Mouse (Mus musculus): ENCODE data around the gene Matk. TPM values are rescaled to one million over a fixed set of nuclear protein-coding genes. Genes with fewer than 3 reads are reported as not detected.
A peak's percentile ranks its signal among the peaks of the same experiment; 100 is the strongest.

Matk gene
- polyA plus RNA-seq, 1 experiment from 2014 or later = 44.2 TPM

GRCm38 (mm10) chr10:81289278-81289677 is 36.5 kb downstream of the Matk start:
- H3K9me3 ChIP-seq (ENCODE audit: control insufficient read depth, low read length) = no peaks in the 10 kb centered on the region
- no peak overlapping the region for H3K4me3 ChIP-seq (replicated peaks; ENCODE audit: low read length)
- H3K9ac ChIP-seq (replicated peaks; ENCODE audit: low read depth, low read length) = no peak overlapping the region
- H3K27ac ChIP-seq (ENCODE audit: low read length) = no peak overlapping the region
- no peak for ATAC-seq
- H3K4me1 ChIP-seq (replicated peaks; ENCODE audit: control insufficient read depth, insufficient read depth, low read length) = peaks cover 34% of the 10 kb centered on the region
- WGBS = 3% methylated on average over 7 of the region's 7 CpGs
- peaks cover 6% of the 10 kb centered on the region for H3K27me3 ChIP-seq (replicated peaks; ENCODE audit: control insufficient read depth, insufficient read depth, low read length)
- H3K36me3 ChIP-seq (ENCODE audit: control insufficient read depth, insufficient read depth) = no peaks in the 10 kb centered on the region
- H3K4me2 ChIP-seq (ENCODE audit: low read length) = no peak overlapping the region

- no peak overlapping the region for H3K4me3 ChIP-seq (replicated peaks; ENCODE audit: low read length)
- H3K4me2 ChIP-seq (ENCODE audit: low read length) = no peak overlapping the region
- no peak overlapping the region for H3K9ac ChIP-seq (replicated peaks; ENCODE audit: low read depth, low read length)
- H3K27ac ChIP-seq (ENCODE audit: low read length) = no peak overlapping the region
- 61% methylated on average over 14 of the region's 14 CpGs for WGBS
- H3K4me1 ChIP-seq (replicated peaks; ENCODE audit: control insufficient read depth, insufficient read depth, low read length) = peaks cover 38% of the 10 kb centered on the region
- H3K36me3 ChIP-seq (ENCODE audit: control insufficient read depth, insufficient read depth) = no peaks in the 10 kb centered on the region
- no peaks in the 10 kb centered on the region for H3K9me3 ChIP-seq (ENCODE audit: control insufficient read depth, low read length)
- ATAC-seq = no peak
- H3K27me3 ChIP-seq (replicated peaks; ENCODE audit: control insufficient read depth, insufficient read depth, low read length) = peaks cover under 1% of the 10 kb centered on the region
Observed at GRCm38 (mm10) chr10:81289811-81290210, 37.1 kb downstream of the Matk start.

GRCm38 (mm10) chr10:81290698-81291460 is 38.1 kb downstream of the Matk start:
- Histone ChIP-seq H3K4me1 (replicated peaks; ENCODE audit: control insufficient read depth, insufficient read depth, low read length) (peaks cover 36% of the 10 kb centered on the region), H3K27me3 (replicated peaks; ENCODE audit: control insufficient read depth, insufficient read depth, low read length) (no peaks in the 10 kb centered on the region), H3K36me3 (ENCODE audit: control insufficient read depth, insufficient read depth) (no peaks in the 10 kb centered on the region), H3K9me3 (ENCODE audit: control insufficient read depth, low read length) (no peaks in the 10 kb centered on the region), H3K27ac (ENCODE audit: low read length) (no peak overlapping the region), H3K9ac (replicated peaks; ENCODE audit: low read depth, low read length) (no peak overlapping the region), H3K4me3 (replicated peaks; ENCODE audit: low read length) (no peak overlapping the region), H3K4me2 (ENCODE audit: low read length) (no peak overlapping the region)
- WGBS = 9% methylated on average over 24 of the region's 24 CpGs
- no peak for ATAC-seq

GRCm38 (mm10) chr10:81291511-81292104 is 38.9 kb downstream of the Matk start, which contains the start of gene Tjp3:
Tjp3 (minus strand) TSS chr10:81291581.
- H3K4me1 ChIP-seq (replicated peaks; ENCODE audit: control insufficient read depth, insufficient read depth, low read length) = peaks cover 31% of the 10 kb centered on the region
- no peaks in the 10 kb centered on the region for H3K27me3 ChIP-seq (replicated peaks; ENCODE audit: control insufficient read depth, insufficient read depth, low read length)
- H3K9me3 ChIP-seq (ENCODE audit: control insufficient read depth, low read length) = no peaks in the 10 kb centered on the region
- peak within 1 kb of the TSS; percentile 98; the same call in 1 of the 2 replicates for H3K4me2 ChIP-seq (ENCODE audit: low read length)
- no peak within 1 kb of the TSS for H3K27ac ChIP-seq (ENCODE audit: low read length)
- H3K36me3 ChIP-seq (ENCODE audit: control insufficient read depth, insufficient read depth) = no peaks in the 10 kb centered on the region
- no peak for ATAC-seq
- H3K9ac ChIP-seq (replicated peaks; ENCODE audit: low read depth, low read length) = no peak within 1 kb of the TSS
- 76% methylated on average over 9 of the region's 9 CpGs for WGBS
- H3K4me3 ChIP-seq (replicated peaks; ENCODE audit: low read length) = peak within 1 kb of the TSS; percentile 99; the same call in 1 of the 2 replicates

GRCm38 (mm10) chr10:81292554-81293333 is 40.0 kb downstream of the Matk start, which contains the start of gene Pip5k1c:
Pip5k1c (plus strand) TSS chr10:81292963.
- peak within 1 kb of the TSS; percentile 99 for H3K4me3 ChIP-seq (replicated peaks; ENCODE audit: low read length)
- H3K36me3 ChIP-seq (ENCODE audit: control insufficient read depth, insufficient read depth) = no peaks in the 10 kb centered on the region
- peak within 1 kb of the TSS; percentile 92 for H3K27ac ChIP-seq (ENCODE audit: low read length)
- ATAC-seq = peak; percentile 96
- peak within 1 kb of the TSS; percentile 95 for H3K9ac ChIP-seq (replicated peaks; ENCODE audit: low read depth, low read length)
- no peaks in the 10 kb centered on the region for H3K27me3 ChIP-seq (replicated peaks; ENCODE audit: control insufficient read depth, insufficient read depth, low read length)
- H3K4me2 ChIP-seq (ENCODE audit: low read length) = peak within 1 kb of the TSS; percentile 98
- no peaks in the 10 kb centered on the region for H3K9me3 ChIP-seq (ENCODE audit: control insufficient read depth, low read length)
- H3K4me1 ChIP-seq (replicated peaks; ENCODE audit: control insufficient read depth, insufficient read depth, low read length) = peaks cover 31% of the 10 kb centered on the region
- WGBS = under 1% methylated on average over 65 of the region's 80 CpGs

GRCm38 (mm10) chr10:81293334-81294030 is 40.7 kb downstream of the Matk start:
- Histone ChIP-seq H3K4me1 (replicated peaks; ENCODE audit: control insufficient read depth, insufficient read depth, low read length) (peaks cover 31% of the 10 kb centered on the region), H3K36me3 (ENCODE audit: control insufficient read depth, insufficient read depth) (no peaks in the 10 kb centered on the region), H3K27me3 (replicated peaks; ENCODE audit: control insufficient read depth, insufficient read depth, low read length) (no peaks in the 10 kb centered on the region), H3K9me3 (ENCODE audit: control insufficient read depth, low read length) (no peaks in the 10 kb centered on the region), H3K4me3 (replicated peaks; ENCODE audit: low read length) (peak overlapping the region; percentile 99), H3K9ac (replicated peaks; ENCODE audit: low read depth, low read length) (peak overlapping the region; percentile 95), H3K27ac (ENCODE audit: low read length) (peak overlapping the region; percentile 92), H3K4me2 (ENCODE audit: low read length) (peak overlapping the region; percentile 98)
- peak; percentile 26 for ATAC-seq
- 2% methylated on average over 25 of the region's 25 CpGs for WGBS

- H3K4me1 ChIP-seq (replicated peaks; ENCODE audit: control insufficient read depth, insufficient read depth, low read length) = peaks cover 29% of the 10 kb centered on the region
- peak overlapping the region; percentile 99 for H3K4me3 ChIP-seq (replicated peaks; ENCODE audit: low read length)
- no peak for ATAC-seq
- H3K9ac ChIP-seq (replicated peaks; ENCODE audit: low read depth, low read length) = peak overlapping the region; percentile 95
- 68% methylated on average over 8 of the region's 8 CpGs for WGBS
- H3K27ac ChIP-seq (ENCODE audit: low read length) = no peak overlapping the region
- no peaks in the 10 kb centered on the region for H3K27me3 ChIP-seq (replicated peaks; ENCODE audit: control insufficient read depth, insufficient read depth, low read length)
- H3K4me2 ChIP-seq (ENCODE audit: low read length) = peak overlapping the region; percentile 98
- H3K9me3 ChIP-seq (ENCODE audit: control insufficient read depth, low read length) = no peaks in the 10 kb centered on the region
- H3K36me3 ChIP-seq (ENCODE audit: control insufficient read depth, insufficient read depth) = no peaks in the 10 kb centered on the region
Observed at GRCm38 (mm10) chr10:81294442-81294841, 41.7 kb downstream of the Matk start.

GRCm38 (mm10) chr10:81295185-81295584 is 42.5 kb downstream of the Matk start:
- H3K4me1 ChIP-seq (replicated peaks; ENCODE audit: control insufficient read depth, insufficient read depth, low read length) = peaks cover 28% of the 10 kb centered on the region
- H3K27ac ChIP-seq (ENCODE audit: low read length) = no peak overlapping the region
- no peaks in the 10 kb centered on the region for H3K9me3 ChIP-seq (ENCODE audit: control insufficient read depth, low read length)
- H3K9ac ChIP-seq (replicated peaks; ENCODE audit: low read depth, low read length) = no peak overlapping the region
- no peak overlapping the region for H3K4me3 ChIP-seq (replicated peaks; ENCODE audit: low read length)
- ATAC-seq = no peak
- H3K27me3 ChIP-seq (replicated peaks; ENCODE audit: control insufficient read depth, insufficient read depth, low read length) = no peaks in the 10 kb centered on the region
- no peak overlapping the region; the same call in 1 of the 2 replicates for H3K4me2 ChIP-seq (ENCODE audit: low read length)
- 84% methylated on average over 6 of the region's 6 CpGs for WGBS
- H3K36me3 ChIP-seq (ENCODE audit: control insufficient read depth, insufficient read depth) = no peaks in the 10 kb centered on the region
